Mouse (Mus musculus): Measurements from ENCODE around the gene Vav2. TPM values are rescaled to one million over a fixed set of nuclear protein-coding genes. Genes with fewer than 3 reads are reported as not detected.

Gene Vav2
- polyA plus RNA-seq, 1 experiment from 2014 or later = 15.6 TPM

DNA sequence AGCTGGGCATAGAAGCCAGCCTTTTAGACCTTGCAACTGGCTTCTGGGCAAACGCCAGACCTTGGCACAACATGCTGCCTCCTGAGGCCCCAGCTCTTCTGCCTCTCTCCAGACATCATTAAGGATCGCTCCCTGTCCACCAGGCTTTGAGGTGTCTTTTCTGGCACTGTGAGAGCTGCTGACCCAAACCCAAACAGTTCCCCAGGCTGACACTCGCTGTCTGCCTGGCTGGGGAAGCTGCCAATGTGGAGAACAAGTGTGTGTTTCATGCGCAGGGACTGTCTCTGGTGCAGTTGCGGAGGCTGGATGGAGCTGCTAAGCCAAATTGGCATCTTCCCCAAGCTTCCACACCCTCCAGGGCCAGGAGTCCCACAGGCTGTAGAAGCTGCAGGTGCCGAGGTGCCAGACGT lies 203.8 kb downstream of the Vav2 start:
- no peak overlapping the region for H3K4me3 ChIP-seq
- H3K9ac ChIP-seq = no peak overlapping the region
- no peaks in the 10 kb centered on the region for H3K36me3 ChIP-seq
- H3K27ac ChIP-seq (replicated peaks) = no peak overlapping the region
- H3K4me2 ChIP-seq = no peak overlapping the region
- 0 out of 2 replicates have a peak, but pooled peaks cover 5% of the 10 kb centered on the region for H3K4me1 ChIP-seq (replicated peaks)
- H3K27me3 ChIP-seq = no peaks in the 10 kb centered on the region
- WGBS = 69% methylated on average over 7 of the region's 7 CpGs
- no peaks in the 10 kb centered on the region for H3K9me3 ChIP-seq
- no peak for ATAC-seq (ENCODE audit: low FRiP score, low read depth)

- WGBS = 90% methylated on average over 8 of the region's 8 CpGs
Observed at GRCm38 (mm10) chr2:27218569-27218968, 208.3 kb downstream of the Vav2 start.

DNA sequence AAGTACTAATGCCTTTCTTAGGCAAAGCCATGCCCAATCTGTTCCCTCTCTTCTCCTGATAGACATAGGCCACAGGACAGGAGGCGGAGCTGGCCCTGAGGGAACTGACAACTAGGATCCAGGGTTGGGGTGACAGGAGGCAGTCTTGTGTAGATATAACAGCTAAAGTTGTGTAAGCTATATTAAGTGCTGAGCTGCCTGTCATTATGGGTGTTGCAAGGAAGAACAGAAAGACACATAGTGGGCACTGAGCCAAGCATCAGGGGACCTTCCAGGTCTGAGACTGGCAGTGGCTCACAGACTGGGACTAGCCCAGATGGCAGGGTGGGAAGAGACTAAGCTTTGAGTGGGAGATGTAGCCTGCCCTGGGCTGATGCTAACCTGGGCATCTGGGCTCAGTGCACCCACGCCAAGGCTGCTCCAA lies 208.7 kb downstream of the Vav2 start:
- Histone ChIP-seq H3K27ac (replicated peaks) (no peak overlapping the region), H3K4me2 (no peak overlapping the region), H3K4me1 (replicated peaks) (0 out of 2 replicates have a peak, but pooled peaks cover 3% of the 10 kb centered on the region), H3K4me3 (no peak overlapping the region), H3K27me3 (no peaks in the 10 kb centered on the region), H3K9me3 (no peaks in the 10 kb centered on the region), H3K36me3 (no peaks in the 10 kb centered on the region), H3K9ac (no peak overlapping the region)
- no peak for ATAC-seq (ENCODE audit: low FRiP score, low read depth)
- WGBS = 73% methylated on average over 2 of the region's 2 CpGs

More at GRCm38 (mm10) chr2:27218569-27218968, 208.3 kb downstream of the Vav2 start:
- Histone ChIP-seq H3K4me3 (no peak overlapping the region), H3K4me2 (no peak overlapping the region), H3K27me3 (no peaks in the 10 kb centered on the region), H3K27ac (replicated peaks) (no peak overlapping the region), H3K9ac (no peak overlapping the region), H3K9me3 (no peaks in the 10 kb centered on the region), H3K36me3 (no peaks in the 10 kb centered on the region), H3K4me1 (replicated peaks) (0 out of 2 replicates have a peak, but pooled peaks cover 5% of the 10 kb centered on the region)
- ATAC-seq (ENCODE audit: low FRiP score, low read depth) = no peak

DNA sequence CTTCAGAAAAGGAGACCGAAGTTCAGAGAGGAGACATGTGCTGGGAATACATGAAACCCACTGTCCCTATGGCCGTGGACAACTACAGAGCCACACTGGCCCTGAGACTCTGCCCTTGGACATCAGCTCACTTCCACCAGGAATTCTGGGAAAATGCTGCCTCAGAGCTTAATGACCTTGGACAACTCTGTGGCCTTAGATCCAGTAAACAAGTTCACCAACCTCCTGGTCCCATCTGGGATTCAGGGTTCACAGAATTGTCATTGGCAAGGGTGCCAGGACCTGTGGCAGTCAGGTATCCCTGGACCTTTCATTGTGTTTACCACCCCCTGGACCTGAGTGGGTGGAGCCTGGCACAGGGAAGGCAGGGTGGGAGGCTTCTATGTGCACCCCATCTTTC lies 211.3 kb downstream of the Vav2 start:
- H3K4me3 ChIP-seq = no peak overlapping the region
- no peak overlapping the region for H3K9ac ChIP-seq
- H3K9me3 ChIP-seq = no peaks in the 10 kb centered on the region
- ATAC-seq (ENCODE audit: low FRiP score, low read depth) = no peak
- H3K27me3 ChIP-seq = no peaks in the 10 kb centered on the region
- H3K4me1 ChIP-seq (replicated peaks) = no peaks in the 10 kb centered on the region
- no peak overlapping the region for H3K4me2 ChIP-seq
- WGBS = 94% methylated on average over 2 of the region's 2 CpGs
- no peak overlapping the region for H3K27ac ChIP-seq (replicated peaks)
- H3K36me3 ChIP-seq = no peaks in the 10 kb centered on the region

Small RNA genes lying within 50 kb of the gene (microRNA-seq; reads per million reads assigned to microRNA genes)
- gene Gm24049 (not detected), gene Mir7578 (not detected)

Other genes starting within 250 kb of the Vav2 start
- 7.5 and 8.6 TPM in 2 replicates for gene Sardh, start 178.7 kb downstream of the Vav2 start, polyA plus RNA-seq (2015; fragmentation: Nextera tagmentation; extraction: Ambion mirVana)
- gene Brd3os, start 15.3 kb upstream of the Vav2 start, polyA plus RNA-seq (2015; fragmentation: Nextera tagmentation; extraction: Ambion mirVana) = 40.0 and 44.6 TPM in 2 replicates
- 109 and 132 TPM in 2 replicates for gene Brd3, start 80.6 kb upstream of the Vav2 start, polyA plus RNA-seq (2015; fragmentation: Nextera tagmentation; extraction: Ambion mirVana)
- gene Wdr5, start 88.1 kb upstream of the Vav2 start, polyA plus RNA-seq (2015; fragmentation: Nextera tagmentation; extraction: Ambion mirVana) = 44.2 and 45.9 TPM in 2 replicates
- 4.7 and 4.9 TPM in 2 replicates for gene Rxra, start 249.4 kb upstream of the Vav2 start, polyA plus RNA-seq (2015; fragmentation: Nextera tagmentation; extraction: Ambion mirVana)

All from hindbrain, embryonic 15.5 days (tissue).